Mouse (Mus musculus): ENCODE measurements around the gene Prss28.

The Prss28 gene

DNA sequence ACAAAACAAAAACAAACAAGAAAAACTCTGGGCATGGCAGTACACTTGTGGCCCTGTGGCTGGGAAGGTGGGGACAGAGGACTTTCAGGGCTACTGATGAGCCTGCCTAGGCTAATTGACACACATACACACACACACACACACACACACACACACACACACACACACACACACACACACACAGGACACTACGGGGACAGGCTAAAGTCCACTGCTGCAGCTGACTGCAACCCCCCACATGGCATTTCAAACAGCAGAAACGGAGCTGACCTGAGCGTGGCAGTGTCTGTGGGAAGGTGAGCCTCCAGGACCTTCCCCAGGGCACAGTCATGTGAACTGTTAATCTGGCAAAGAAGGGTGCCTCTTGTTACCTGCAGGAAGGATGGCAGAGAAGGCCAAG is 33.0 kb downstream of the Prss28 start:
- no peak for DNase-seq (ENCODE audit: low spot score in 2 of 2)

GRCm38 (mm10) chr17:25345462-25345861 is 37.0 kb downstream of the Prss28 start, which contains the start of gene Tpsab1:
Tpsab1 (minus strand) TSS chr17:25345562.
- DNase-seq (ENCODE audit: low spot score in 2 of 2), result no peak

DNA sequence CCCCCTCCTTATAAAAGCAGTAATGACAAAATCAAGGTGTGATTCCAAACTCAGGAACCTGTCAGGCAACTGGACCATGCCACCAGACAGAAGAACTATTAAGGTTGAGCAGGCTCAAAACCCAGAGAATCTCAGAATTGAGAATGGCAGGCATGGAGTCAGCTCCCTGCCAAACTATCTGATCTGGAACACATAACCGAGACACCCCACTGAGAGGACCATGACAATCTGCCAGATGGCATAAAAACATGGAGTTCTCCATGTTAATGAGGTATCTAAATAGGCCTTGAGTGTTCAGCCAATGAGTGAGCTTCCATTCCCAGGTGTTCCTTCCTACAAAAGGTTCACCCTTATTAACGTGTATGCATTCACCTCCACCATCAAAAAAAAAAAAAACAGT is 52.8 kb downstream of the Prss28 start:
- DNase-seq (ENCODE audit: low spot score in 2 of 2), result no peak
